Mouse (Mus musculus) effector memory CD4-positive, alpha-beta T cell, adult 5 months (primary cell): ENCODE measurements around the gene Cd7. TPM values are rescaled to one million over a fixed set of nuclear protein-coding genes. Genes with fewer than 3 reads are reported as not detected.

Experiments
- polyA plus RNA-seq: library from polyadenylated mRNA; unstranded; fragments of 100-300 nt; shearing (Covaris generic); gene quantifications from one replicate; pipeline ENCODE4 v1.2.1, GENCODE M21; 2017

Cd7 gene
- 69.1 TPM for polyA plus RNA-seq

DNA sequence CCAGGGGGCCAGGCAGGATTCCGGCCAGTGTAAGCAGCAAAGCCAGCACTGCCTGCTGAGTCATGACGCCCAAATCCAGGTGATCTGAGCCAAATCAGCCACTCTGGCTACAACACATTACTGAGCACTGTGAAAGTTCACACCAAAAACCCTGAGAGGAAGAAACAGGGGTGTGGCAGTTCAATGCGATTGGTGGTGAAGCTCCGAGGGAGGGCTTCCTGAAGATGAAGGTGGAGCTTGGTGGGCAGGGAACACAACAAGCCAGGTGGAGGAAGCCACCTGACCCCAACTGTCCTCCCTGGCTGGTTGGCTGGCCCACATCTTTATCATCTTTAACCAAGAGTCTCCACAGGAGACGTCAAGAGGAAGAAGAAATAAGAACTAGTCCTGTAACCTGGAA lies at the start of gene Cd7:
Cd7 (minus strand) TSS at position 117 of the 400 bp plus-strand sequence.

DNA sequence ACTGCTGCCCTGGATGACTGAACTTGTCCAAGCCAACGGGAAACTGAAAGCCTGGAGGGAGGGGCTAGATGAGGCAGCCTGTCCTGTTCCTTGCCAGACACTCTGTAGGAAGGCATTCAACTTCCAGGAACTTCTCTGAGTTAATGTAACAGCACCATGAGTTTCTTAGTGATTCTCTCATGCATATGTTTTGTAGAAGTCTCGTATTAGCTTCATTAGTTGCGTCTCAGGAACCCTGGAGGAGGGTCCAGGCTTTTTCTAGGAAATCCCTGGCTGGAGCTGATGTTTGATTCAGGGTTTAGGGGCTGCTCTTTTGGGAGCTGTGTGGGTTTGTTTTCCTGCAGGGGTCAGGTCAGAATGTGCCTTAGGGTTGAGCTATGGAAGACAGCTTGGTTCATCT lies 41.9 kb upstream of the Cd7 start, which contains the start of gene Sectm1a:
Sectm1a (minus strand) TSS at position 101 of the 400 bp plus-strand sequence.

GRCm38 (mm10) chr11:121063379-121063778 lies 24.2 kb upstream of the Cd7 start, which contains the start of gene Sectm1b:
Gene Sectm1b, minus strand, starts transcription at chr11:121063569.

DNA sequence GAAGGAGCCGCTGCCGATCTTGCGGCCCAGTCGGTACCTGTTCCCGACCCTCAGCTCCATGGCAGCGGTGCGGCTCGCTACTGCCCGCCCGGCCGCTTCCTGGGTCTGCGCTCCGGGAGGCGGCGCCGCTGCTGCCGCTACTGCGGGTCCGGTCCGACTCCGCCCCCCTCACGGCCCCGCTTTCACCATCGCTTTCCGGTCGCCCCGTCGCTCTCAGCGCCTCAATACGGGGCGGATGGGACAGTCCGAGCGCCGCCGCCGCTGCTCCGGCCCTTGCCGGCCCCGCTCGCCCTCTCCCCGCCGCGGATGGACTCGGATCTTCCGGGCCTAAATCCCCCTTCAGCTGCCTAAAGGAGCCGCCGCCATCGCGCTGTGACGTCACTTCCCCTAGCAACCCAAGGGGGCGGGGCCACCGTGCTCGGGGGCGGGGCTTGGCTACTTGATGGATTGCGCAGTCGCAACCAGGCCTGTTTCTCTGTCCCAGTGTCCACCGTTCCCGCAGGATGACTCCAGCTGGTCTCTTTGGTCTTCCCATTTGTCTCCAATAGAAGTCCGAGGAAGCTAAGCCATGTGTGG lies 48.2 kb downstream of the Cd7 start, which contains the start of gene Csnk1d:
Csnk1d (minus strand) TSS at position 380 of the 576 bp plus-strand sequence.

Other genes with a start within 250 kb of the Cd7 start
- gene Dus1l, start 243.0 kb downstream of the Cd7 start, polyA plus RNA-seq: 40.0 TPM
- gene Fasn, start 214.9 kb downstream of the Cd7 start, polyA plus RNA-seq: 50.6 TPM
- 0.21 TPM for gene Ccdc57, start 106.5 kb downstream of the Cd7 start, polyA plus RNA-seq
- gene Slc16a3, start 90.9 kb downstream of the Cd7 start, polyA plus RNA-seq: 21.0 TPM
- 227 TPM for gene Csnk1d, start 48.1 kb downstream of the Cd7 start, polyA plus RNA-seq
- gene Sectm1b, start 24.2 kb upstream of the Cd7 start, polyA plus RNA-seq: not detected
- not detected for gene Sectm1a, start 41.8 kb upstream of the Cd7 start, polyA plus RNA-seq
- not detected for gene Tex19.2, start 79.3 kb upstream of the Cd7 start, polyA plus RNA-seq
- gene Tex19.1, start 106.7 kb upstream of the Cd7 start, polyA plus RNA-seq: not detected
- gene Uts2r, start 120.9 kb upstream of the Cd7 start, polyA plus RNA-seq: not detected
- 2.5 TPM for gene Hexdc, start 165.0 kb upstream of the Cd7 start, polyA plus RNA-seq
- 12.4 TPM for gene Ogfod3, start 165.3 kb upstream of the Cd7 start, polyA plus RNA-seq
- gene Cybc1, start 189.9 kb upstream of the Cd7 start, polyA plus RNA-seq: 74.3 TPM
- gene Narf, start 197.8 kb upstream of the Cd7 start, polyA plus RNA-seq: 28.2 TPM
- 18.7 TPM for gene Foxk2, start 220.6 kb upstream of the Cd7 start, polyA plus RNA-seq